Mouse (Mus musculus): ENCODE data around the gene Acoxl.

Gene Acoxl

DNA sequence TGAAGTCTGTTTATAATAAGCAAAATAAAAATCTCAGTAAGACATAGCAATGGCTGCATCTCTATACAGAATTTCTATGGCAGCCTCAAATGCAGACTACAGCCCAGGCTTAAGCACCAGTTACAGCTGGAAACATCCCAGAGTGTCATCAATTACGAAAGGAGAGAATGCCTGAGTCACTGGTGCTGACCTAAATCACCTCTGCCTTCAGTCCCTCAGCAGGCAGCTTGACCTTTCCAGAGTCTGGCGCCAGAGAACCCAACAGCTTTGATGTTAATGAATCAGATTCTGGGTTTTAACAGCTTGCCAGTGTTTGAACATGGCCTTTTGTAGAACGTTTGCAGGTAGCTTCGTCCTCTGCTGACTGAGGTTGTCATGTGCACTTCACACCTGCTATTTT is 193.4 kb downstream of the Acoxl start:
- no peak for DNase-seq (ENCODE audit: low spot score in 2 of 2)

DNA sequence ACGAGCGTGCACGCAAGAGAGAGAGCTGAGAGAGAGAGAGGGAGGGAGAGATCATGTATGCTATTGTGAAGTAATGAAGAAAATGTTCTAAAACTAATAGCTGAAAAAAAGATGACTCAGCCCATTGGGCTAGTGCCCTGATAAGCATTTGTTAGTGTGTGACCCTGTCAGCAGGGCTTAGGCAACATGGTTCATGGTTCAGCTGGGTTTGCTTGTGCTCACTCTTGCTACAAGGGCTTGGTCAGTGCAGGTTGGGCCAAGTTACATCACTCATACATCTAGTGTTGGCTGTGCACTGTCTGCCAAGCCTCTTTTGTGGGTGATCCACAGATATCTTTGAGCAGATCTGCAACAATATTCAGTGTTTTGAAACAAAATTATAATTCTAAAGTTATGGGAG is 194.8 kb downstream of the Acoxl start:
- DNase-seq (ENCODE audit: low spot score in 2 of 2), result no peak

DNA sequence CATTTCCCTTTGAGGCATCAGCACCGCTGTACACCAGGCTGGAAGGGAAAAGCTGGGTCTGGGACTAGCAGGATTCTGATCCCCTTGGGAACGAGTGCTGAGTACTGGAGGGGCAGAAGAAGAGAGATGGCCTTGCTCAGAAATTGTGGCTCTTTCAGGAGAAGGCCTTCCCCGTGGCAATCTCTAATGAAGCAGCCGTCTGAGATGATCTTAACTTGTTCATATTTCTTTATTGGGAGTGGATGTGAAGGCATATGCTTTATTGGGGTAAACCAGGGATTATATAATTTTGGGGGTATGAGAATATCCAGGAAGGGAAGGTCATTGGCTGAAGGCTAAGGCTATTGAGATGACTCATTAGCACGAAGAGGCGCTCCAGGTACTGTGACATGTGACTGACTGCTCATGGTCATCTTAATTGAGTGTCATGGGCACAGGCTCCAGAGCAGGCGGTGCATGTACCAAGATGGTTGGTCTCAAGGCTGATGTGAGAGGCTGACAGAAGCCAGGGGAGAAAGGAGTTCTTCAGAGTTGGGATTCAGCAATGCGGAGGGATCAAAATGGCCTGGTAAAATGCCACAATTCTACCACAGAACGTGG is 195.5 kb downstream of the Acoxl start:
- DNase-seq (ENCODE audit: low spot score in 2 of 2), result no peak

DNA sequence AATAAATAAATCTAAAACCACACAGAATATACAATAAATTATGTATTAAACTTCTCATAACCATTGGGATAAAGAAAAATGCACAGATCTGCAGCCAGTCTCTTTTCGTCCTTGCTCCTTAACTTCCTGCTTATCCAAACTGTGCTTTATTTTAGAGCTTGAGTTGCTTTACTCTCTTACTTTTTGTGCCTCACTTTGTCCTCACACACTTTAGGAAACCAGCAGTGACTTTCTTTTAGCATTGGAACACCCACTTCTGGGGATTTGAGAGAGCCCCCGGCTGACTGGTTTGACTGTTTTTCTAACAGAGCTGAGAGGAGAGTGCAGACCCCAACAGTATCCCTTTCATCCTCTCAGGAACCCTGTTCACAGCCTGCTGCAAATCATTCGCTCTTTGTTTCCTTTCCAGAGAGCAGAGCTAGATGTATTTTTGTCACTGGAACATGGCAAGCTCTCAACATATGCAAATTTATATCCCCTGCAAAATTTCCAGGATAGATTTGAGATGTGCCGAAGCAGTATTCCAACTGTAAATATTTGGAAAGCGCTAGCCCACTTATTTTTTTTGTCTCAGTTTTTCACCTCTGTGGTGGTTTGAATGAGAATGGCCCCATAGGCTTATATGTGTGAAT is 199.7 kb downstream of the Acoxl start:
- DNase-seq (ENCODE audit: low spot score in 2 of 2), result no peak

DNA sequence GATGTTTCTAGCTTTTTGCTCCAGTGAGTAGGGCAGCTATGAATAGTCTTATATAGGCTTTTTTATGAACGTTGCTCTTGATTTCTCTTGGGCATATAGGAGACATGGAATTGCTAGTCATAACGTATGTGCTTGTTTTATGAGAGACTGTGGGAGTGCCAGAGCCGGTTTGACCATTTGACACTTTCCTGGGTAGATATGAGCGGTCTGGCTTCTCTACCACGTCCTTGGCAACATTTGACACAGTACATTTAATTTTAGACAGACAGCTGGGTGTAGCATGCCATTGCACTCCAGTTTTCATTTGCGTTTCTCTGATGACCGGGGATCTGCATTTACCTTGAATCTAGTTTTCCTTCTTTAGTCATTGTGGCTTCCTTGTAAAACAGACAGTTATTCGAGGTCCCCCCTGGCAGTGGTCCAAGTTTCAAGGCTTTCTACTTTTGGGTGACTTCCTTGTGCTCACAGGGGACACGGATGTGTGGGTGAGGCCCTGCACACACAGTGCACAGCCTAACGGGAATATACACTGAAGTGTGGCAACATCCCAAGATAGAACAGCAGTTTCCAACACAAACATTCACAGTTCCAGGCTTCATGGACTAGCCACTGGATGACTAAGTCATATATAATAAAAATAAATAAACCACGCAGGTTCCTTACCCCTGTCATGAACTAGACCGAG is 202.5 kb downstream of the Acoxl start:
- DNase-seq (ENCODE audit: low spot score in 2 of 2), result no peak

DNA sequence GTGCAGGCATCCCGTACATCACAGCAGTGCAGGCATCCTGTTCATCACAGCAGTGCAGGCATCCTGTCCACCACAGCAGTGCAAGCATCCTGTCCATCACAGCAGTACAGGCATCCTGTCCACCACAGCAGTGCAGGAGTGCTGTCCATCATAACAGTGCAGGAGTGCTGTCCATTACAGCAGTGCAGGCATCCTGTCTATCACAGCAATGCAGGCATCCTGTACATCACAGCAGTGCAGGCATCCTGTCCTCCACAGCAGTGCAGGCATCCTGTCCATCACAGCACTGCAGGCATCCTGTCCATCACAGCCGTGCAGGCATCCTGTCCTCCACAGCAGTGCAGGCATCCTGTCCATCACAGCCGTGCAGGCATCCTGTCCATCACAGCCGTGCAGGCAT is 207.8 kb downstream of the Acoxl start:
- no peak for DNase-seq (ENCODE audit: low spot score in 2 of 2)

DNA sequence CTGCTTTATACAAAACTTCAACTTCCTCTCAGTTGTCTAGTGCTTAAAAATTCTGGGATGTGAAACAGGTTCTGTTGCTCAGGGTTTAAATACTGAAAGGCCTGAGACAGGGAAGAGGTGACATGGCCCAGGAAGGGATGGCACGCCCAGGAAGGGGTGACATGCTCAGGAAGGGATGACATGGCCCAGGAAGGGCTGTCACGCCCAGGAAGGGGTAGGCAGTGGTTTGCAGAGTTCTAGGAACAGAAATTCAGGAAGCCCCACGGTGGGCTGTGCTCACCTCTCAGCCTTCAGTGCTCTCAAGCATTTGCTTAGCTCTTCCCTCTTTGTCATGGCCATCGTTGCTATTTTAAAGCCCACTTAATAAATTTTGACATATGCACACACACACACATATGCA is 216.2 kb downstream of the Acoxl start:
- no peak for DNase-seq (ENCODE audit: low spot score in 2 of 2)

DNA sequence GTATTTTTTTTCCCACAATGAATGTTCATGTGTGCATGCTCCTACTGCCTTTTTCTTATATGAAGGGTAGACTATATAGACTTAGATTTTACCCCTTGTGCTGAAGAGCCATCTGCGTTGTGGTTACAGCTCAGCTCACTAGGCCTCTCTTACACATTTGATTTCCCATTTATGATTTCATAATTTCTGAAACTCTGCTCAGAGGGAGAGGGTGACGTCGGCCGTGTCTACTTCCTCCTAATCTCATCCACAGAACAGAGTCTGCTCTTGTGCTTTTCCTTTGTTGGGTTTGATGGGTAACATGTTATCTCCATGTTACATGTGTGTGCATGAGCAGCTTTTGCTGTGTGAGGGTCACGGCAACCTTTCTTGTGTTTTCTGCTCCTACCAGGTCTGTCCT is 219.2 kb downstream of the Acoxl start:
- no peak for DNase-seq (ENCODE audit: low spot score in 2 of 2)

DNA sequence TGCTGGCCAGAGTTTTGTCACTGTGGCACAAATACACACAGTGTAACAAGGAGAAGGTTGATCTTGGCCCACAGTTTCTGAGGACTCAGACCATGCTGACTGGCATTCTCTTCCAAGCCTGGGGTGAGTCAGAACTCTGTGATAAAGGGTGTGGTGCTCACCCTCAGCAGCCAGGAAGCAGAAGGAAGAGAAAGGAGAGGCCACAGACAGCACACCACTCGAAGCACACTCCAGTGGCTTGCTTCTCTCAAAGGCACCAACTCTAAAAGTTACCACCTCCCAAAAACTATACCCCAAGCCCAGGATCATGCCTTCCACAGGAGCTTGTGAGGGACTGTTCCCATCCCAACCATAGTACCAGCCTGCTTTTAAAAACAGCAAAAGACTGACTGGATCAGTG is 220.0 kb downstream of the Acoxl start:
- no peak for DNase-seq (ENCODE audit: low spot score in 2 of 2)

DNA sequence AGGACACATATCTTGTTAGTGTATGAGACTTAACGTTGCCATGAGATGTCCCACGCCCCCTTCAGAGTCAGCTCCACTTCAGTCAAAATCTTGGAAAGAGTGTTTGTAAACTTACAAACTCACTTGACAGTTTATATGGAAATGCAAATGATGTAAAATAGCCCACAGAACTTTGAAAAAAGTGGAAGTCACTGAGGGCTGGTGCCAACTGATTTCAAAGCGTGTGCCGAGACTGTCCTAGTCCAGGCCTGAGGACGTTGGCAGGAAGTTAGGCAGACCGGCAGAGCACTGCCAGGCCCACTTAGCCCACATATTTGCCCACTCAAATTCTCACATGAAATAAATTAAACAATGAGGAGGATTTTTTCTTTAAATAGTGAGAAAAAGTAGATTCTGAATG is 221.5 kb downstream of the Acoxl start:
- DNase-seq (ENCODE audit: low spot score in 2 of 2), result no peak

DNA sequence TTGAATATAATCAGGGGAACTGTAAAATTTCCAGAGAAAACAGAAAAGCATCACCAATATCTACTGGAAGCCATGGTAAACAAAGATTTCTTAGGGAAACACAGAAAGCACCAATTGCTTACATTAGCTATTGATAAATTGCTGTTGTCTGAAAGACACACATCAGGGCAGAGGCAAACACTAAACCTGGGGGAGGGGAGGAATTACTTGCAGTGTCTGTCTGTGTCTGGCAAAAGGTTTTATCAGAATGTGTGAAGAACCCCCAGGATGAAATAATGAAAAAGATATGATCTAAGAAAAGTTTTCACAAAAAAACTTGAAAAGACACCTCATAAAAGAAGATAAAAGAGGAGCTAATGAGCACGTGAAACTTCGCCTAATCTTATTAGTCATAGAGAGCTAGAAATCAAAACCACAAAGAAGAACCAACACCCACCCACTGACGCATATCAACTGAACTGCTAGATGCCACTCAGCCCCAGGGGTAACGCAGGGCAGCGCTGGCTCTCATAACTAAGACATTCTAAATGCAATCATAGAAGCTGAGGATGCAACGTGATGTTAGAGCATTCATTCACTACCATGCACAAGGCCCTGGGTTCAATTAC is 222.1 kb downstream of the Acoxl start:
- DNase-seq (ENCODE audit: low spot score in 2 of 2), result no peak

DNA sequence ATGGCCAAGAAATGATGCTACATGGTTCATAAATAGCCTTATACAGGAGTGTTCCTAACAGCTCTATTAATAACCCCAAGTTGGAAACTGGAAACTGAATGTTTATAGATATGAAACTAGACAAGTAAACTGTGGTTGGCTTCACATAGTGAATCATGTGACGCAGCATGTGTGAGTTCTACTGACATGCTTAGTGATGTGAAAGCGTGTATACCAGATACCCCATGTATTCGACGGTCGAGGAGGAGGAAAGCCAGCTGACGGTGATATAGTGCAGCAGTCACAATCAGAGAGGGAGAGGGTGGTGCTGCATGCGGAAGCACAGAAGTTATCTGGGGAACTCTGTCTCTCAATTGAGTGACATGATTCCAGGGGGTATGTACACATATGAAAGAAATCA is 222.8 kb downstream of the Acoxl start:
- DNase-seq (ENCODE audit: low spot score in 2 of 2), result no peak

DNA sequence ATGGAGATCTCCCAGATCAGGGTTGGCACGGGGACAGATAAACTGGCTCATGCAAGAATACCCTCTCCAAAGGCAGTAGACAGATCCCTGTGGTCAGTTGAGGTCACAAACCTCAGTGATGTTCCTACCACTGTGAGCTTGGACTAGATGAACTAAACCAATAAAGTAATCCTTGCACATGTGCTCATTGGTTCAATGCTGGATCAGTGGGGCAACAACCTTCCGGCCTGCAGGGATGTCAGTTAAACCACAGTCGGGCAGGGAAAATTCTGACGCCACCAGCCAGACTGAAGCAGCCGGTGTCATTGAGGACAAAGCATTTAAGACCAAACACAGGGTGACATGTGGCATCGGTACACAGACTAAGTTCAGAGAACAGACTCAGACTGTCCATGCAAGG is 224.1 kb downstream of the Acoxl start:
- no peak for DNase-seq (ENCODE audit: low spot score in 2 of 2)

DNA sequence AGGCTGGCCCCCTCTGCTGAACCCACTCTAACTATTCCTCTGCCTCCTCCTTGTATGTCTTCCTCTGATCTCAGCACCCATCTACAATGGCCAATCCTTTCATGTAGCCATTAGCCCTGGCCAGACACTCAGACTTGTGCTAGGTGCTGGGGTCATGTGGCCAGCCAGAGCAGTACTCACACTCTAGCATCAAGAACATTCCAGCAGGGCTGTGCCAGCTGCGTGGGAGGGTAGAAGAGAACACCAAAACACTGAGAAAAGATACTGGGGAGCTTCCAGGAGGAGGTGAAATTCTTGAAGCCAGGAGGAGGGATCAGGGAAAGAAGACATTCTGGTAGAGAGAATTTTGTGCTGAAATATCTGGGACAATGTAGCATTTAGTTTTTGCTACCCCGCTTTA is 226.3 kb downstream of the Acoxl start:
- DNase-seq (ENCODE audit: low spot score in 2 of 2), result no peak

DNA sequence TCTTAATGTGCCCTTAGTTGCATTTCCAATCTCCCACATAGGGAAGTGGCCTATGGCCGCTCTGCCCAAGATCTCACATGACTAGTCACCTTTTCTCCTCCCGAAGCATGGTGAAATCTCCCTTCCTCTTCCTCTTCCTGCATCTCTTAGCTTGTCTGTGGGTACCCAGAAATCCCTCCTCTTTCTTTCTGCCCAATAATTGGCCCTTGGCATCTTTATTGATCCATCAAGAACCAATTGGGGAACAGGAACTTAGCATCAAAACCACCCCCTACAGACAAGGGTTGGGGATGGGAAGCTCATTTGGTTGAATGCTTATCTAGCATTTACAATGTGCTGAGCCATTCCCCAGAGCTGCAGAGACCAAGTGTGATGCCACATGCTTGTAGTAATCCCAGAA is 226.9 kb downstream of the Acoxl start:
- DNase-seq (ENCODE audit: low spot score in 2 of 2), result no peak

DNA sequence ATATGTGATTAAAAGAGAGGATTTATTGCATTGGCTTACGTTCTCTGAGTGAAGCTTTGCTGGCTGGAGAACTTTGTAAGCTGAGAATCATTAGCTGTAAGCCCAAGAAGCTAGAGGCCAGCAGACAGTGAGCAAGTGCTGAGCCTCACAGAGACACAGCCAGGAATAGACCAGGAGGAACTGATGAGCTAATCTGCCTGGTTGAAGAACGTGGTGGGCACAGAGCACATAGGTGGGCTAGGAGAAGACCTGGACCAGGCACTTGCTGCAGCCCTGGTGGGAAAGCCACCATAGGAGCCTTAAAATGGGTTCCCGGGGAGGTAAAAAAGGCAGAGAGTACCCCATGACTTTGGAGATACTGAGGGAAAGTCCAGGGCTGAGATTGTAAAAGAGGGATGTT is 228.5 kb downstream of the Acoxl start:
- no peak for DNase-seq (ENCODE audit: low spot score in 2 of 2)

DNA sequence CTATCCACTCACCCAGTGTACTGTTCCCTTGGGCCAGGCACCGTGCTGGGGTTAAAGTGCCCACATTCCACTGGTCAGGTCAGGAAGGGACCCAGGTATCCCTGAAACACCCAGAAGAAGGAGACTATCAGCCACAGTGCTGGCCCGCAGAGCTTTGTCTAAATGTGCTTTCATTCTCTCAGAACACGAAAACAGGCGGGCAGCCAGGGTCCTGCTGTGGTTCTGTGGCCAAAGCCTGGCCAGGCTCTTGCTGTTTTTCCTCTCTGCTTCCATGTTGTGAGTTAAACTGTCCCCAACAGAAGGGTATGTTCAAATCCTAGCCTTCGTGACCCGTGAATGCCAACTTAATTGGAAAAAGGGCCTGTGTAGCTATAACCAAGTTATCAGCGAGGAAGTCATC is 228.9 kb downstream of the Acoxl start:
- no peak for DNase-seq (ENCODE audit: low spot score in 2 of 2)

DNA sequence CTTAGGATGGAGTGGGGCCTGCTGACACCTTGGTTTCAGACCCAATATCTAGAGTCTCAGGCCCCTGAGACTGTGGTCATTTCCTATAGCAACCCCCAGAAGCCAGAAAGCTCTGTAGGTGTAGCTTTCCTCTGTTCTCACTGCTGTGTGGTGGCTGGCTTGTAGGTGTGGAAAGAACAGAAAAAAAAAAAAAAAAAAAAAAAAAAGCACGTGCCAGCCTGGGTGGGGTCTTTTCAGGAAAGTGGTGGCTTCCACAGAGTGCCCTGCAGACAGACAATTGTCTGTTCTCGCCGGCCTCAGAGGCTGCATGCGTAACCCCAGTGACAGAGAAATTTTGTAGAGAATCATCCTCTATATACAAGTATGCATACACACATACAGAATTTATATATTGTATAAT is 229.5 kb downstream of the Acoxl start:
- DNase-seq (ENCODE audit: low spot score in 2 of 2), result no peak

DNA sequence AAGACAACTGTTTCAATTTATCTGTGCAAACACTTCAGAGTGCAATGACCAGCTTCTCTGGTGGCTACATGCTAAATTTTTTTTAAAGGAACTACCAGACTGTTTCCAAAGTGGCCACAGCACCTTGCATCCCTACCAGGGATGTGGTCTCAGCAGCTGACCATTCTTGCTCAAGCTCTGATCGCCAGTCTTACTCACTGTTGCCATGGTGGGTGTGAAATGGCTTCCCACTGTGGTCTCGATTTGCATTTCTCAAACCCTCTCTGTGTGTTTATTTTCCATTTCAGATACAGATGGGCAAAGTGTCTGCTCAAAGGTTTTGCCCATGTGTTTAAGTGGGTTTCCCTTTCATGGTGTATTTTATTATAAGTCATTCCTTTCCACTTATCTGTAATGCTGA is 230.3 kb downstream of the Acoxl start:
- no peak for DNase-seq (ENCODE audit: low spot score in 2 of 2)

DNA sequence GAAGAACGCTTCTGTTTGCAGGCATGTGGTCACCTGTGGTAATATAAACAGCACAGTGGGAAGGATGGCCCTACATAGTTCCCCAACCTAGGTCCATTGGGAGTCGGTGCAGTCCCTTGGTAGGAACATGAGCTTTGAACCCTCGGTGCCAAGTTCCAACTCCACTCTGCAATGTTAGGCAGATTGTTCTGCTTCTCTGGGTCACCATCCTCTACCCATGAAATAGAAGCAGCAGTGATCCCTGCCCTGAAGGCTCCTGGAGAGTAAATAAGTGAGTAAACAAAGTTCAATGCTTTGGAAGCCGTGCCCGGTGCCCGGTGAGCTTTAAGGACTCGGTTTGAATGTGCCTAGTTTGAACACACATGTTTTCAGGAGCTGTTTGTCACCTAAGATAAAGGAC is 233.1 kb downstream of the Acoxl start:
- no peak for DNase-seq (ENCODE audit: low spot score in 2 of 2)

DNA sequence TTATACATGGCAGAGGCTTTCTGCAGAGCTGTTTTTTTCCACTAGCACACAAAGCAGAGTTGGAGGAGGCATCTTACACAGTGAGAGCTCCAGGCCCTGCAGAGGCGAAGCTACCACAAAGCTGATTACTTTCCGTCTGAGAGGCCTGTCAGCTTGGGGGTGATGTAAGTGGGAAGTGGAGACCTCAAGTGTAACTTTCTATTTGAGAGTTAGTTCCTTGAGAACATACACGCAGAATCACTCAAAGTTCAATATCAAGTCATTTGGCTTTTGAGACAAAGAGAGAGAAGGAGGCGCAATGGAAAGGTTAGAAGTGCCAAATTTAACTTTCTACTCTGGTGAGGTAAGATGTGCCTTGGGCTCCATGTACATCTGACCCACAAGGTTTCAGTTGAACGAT is 234.3 kb downstream of the Acoxl start:
- no peak for DNase-seq (ENCODE audit: low spot score in 2 of 2)

DNA sequence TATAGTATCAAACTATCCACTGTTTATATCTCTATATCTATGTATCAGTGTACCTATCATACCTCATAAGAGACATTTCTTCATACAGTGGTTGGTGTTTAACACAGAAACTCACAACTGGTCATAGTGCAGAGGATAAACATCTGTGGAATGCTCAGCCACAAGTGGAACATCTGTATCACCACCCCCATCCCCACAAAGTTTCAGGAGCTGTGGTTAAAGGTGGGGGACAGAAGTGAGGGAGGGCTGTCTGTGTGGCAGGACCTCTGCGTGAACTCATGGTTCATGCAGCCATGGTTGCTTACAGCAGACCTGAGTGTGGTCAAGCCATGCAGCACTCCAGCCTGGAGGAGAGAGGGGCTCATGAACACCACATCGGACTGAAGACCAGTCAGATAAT is 234.9 kb downstream of the Acoxl start:
- no peak for DNase-seq (ENCODE audit: low spot score in 2 of 2)

DNA sequence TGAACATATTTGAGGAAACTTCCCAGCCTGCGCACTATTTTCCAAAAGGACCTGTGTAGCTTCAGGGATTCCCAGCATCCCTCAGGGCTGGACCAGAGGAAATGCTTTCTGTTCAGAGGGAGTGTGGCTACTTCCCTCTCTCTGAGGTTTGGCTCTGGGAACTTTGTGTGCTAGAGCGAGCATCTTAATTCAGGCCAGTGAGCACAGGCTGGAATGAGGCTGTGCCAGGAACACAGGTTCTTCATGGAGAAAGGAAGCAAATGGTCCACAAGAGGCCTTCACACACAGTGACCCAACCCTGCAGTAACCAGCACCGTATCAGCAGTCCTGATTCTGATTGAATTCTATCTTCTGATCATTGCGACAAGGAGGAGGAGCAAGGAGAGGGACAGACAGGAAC is 238.3 kb downstream of the Acoxl start:
- no peak for DNase-seq (ENCODE audit: low spot score in 2 of 2)

Data from urinary bladder, adult 18-20 months (tissue).